Mouse (Mus musculus): ENCODE data around the gene Cypt12.

Cypt12 gene

GRCm38 (mm10) chr3:17948299-17948698 lies at the start of gene Cypt12:
Cypt12 (plus strand) TSS chr3:17948410.
- no peak for DNase-seq (ENCODE audit: low read depth)

GRCm38 (mm10) chr3:17913796-17914195 lies 34.4 kb upstream of the Cypt12 start:
- no peak for DNase-seq (ENCODE audit: low read depth)

GRCm38 (mm10) chr3:17940206-17940605 lies 8.0 kb upstream of the Cypt12 start:
- DNase-seq (ENCODE audit: low read depth) = no peak
